Mouse (Mus musculus) midbrain, embryonic 13.5 days (tissue): ENCODE measurements around the gene Isoc2b. TPM values are rescaled to one million over a fixed set of nuclear protein-coding genes. Genes with fewer than 3 reads are reported as not detected.
A peak's percentile ranks its signal among the peaks of the same experiment; 100 is the strongest.
"Not testable (repeated sequence)": the region's sequence is repeated elsewhere in the genome, so short reads cannot be mapped to it uniquely, and the experiment has no call there.

Experiments
- ATAC-seq: fragments of 200-750 bp; cut with Nextera tagmentation; 2 replicates; pipeline ENCODE4 v1.8.0; 2017; ENCODE audit warnings: mild to moderate bottlenecking, moderate TSS enrichment, moderate library complexity
- H3K27ac ChIP-seq: fragments of 300-500 bp; sonication (generic); 2 replicates; pipeline ENCODE4 v1.5.1; 2015; ENCODE audit warnings: inconsistent platforms, mild to moderate bottlenecking, moderate library complexity
- H3K27me3 ChIP-seq: fragments of 300-500 bp; sonication (generic); 2 replicates; pipeline ENCODE4 v1.6.1; 2015; ENCODE audit warnings: mild to moderate bottlenecking, inconsistent platforms
- H3K36me3 ChIP-seq: fragments of 300-500 bp; sonication (generic); 2 replicates; pipeline ENCODE4 v1.6.1; 2015; ENCODE audit warnings: mild to moderate bottlenecking, inconsistent platforms
- H3K4me1 ChIP-seq: fragments of 300-500 bp; sonication (generic); replicated peaks from 2 replicates; pipeline ENCODE4 v1.6.1; 2015; ENCODE audit warnings: inconsistent platforms
- H3K4me2 ChIP-seq: fragments of 300-500 bp; sonication (generic); replicated peaks from 2 replicates; pipeline ENCODE4 v1.6.1; 2015; ENCODE audit warnings: moderate library complexity, mild to moderate bottlenecking, inconsistent platforms
- H3K4me3 ChIP-seq: fragments of 300-500 bp; sonication (generic); replicated peaks from 2 replicates; pipeline ENCODE4 v1.5.1; 2015; ENCODE audit warnings: mild to moderate bottlenecking, inconsistent platforms
- H3K9ac ChIP-seq: fragments of 300-500 bp; sonication (generic); replicated peaks from 2 replicates; pipeline ENCODE4 v1.6.1; 2015; ENCODE audit warnings: mild to moderate bottlenecking, inconsistent platforms
- H3K9me3 ChIP-seq: fragments of 300-500 bp; sonication (generic); 2 replicates; pipeline ENCODE4 v1.6.1; 2016; ENCODE audit warnings: mild to moderate bottlenecking, inconsistent platforms
- WGBS: fragments of 180-500 bp; shearing (Covaris S2); methylation state at CpG from one replicate; pipeline ENCODE4 v1.1.7; 2015; 5-methylcytosine and 5-hydroxymethylcytosine counted together
- polyA plus RNA-seq: library from polyadenylated mRNA; unstranded; fragments of >200 nt; fragmentation: Nextera tagmentation; extraction: Ambion mirVana; gene quantifications from 2 replicates; pipeline ENCODE4 v1.2.1, GENCODE M21; 2015

The Isoc2b gene
- polyA plus RNA-seq, 1 experiment from 2014 or later: 3.3 TPM

DNA sequence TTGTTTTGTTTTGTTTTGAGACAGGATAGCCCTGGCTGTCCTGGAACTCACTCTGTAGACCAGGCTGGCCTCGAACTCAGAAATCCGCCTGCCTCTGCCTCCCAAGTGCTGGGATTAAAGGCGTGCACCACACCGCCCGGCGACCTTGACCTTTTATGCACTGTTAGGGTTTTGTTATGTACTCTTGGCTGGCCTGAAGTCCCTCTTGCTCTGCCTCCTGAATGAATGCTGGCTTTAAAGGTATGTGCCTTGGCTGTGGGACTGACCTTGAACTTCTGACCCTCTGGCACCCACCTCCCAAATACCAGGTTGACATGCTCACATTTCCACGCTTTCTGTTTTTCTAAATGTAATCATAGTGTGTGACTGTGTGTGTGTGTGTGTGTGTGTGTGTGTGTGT lies 49.1 kb downstream of the Isoc2b start:
- ATAC-seq, H3K9me3 ChIP-seq, H3K27me3 ChIP-seq, H3K4me2 ChIP-seq, H3K36me3 ChIP-seq, H3K9ac ChIP-seq, H3K4me3 ChIP-seq, H3K4me1 ChIP-seq, H3K27ac ChIP-seq: not testable (repeated sequence)
- 91% methylated on average over 7 of the region's 7 CpGs for WGBS

DNA sequence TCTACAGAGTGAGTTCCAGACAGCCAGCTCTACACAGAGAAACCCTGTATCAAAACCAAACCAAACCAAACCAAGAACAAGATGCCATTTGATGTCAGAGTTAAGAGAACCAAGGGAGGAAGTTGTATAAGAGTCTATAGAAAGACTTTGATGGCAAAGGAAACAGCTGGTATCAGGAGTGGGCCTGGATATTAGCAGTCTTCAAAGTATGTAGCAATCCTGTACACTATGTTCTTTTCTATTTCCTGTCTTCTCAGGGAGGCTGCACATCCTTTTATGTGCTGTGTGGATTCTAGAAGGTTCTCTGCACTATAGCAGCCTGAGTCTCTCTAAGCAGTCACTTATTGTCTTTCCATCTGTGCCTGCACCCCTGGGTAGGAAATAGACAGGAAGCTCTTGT lies 53.5 kb downstream of the Isoc2b start:
- no peak overlapping the region for H3K4me2 ChIP-seq
- no peaks in the 10 kb centered on the region for H3K36me3 ChIP-seq
- no peak overlapping the region for H3K4me3 ChIP-seq
- no peaks in the 10 kb centered on the region for H3K9me3 ChIP-seq
- no peak for ATAC-seq
- no peak overlapping the region for H3K27ac ChIP-seq
- no peak overlapping the region for H3K9ac ChIP-seq
- H3K27me3 ChIP-seq: no peaks in the 10 kb centered on the region
- peaks cover 8% of the 10 kb centered on the region for H3K4me1 ChIP-seq

DNA sequence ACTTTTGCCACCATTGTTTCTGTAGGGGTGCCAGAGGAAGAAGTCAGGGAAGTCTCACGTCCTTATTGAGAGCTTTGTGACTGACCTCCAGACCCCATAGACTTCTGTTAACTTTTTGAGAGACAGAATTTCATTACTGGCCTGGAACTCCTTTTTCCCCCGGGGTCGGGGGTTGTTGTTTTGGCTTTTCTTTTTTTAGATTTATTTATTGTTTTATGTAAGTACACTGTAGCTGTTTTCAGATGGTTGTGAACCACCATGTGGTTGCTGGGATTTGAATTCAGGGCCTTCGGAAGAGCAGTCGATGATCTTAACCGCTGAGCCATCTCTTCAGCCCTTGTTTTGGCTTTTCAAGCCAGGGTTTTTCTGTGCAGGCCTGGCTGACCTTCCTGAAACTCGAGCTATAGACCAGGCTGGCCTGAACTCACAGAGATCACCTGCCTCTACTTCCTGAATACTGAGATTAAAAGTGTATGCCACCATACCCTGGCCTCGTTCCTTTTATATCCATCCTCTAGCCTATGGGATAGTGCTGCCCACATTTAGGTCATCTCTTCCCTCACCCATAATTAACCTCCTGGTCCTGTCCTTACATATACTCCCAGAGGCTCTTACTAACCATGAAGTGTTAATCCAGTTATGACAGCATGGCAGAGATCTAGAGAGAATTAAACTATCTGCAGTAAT lies 56.8 kb downstream of the Isoc2b start:
- H3K9ac ChIP-seq: peak overlapping the region; percentile 56
- H3K27me3 ChIP-seq: no peaks in the 10 kb centered on the region
- peaks cover 18% of the 10 kb centered on the region for H3K36me3 ChIP-seq
- peak overlapping the region; percentile 61 for H3K4me2 ChIP-seq
- H3K4me1 ChIP-seq: peaks cover 31% of the 10 kb centered on the region
- H3K27ac ChIP-seq: peak overlapping the region; percentile 68
- WGBS: 24% methylated on average over 8 of the region's 8 CpGs
- ATAC-seq: no peak
- H3K9me3 ChIP-seq: no peaks in the 10 kb centered on the region
- peak overlapping the region; percentile 79 for H3K4me3 ChIP-seq

DNA sequence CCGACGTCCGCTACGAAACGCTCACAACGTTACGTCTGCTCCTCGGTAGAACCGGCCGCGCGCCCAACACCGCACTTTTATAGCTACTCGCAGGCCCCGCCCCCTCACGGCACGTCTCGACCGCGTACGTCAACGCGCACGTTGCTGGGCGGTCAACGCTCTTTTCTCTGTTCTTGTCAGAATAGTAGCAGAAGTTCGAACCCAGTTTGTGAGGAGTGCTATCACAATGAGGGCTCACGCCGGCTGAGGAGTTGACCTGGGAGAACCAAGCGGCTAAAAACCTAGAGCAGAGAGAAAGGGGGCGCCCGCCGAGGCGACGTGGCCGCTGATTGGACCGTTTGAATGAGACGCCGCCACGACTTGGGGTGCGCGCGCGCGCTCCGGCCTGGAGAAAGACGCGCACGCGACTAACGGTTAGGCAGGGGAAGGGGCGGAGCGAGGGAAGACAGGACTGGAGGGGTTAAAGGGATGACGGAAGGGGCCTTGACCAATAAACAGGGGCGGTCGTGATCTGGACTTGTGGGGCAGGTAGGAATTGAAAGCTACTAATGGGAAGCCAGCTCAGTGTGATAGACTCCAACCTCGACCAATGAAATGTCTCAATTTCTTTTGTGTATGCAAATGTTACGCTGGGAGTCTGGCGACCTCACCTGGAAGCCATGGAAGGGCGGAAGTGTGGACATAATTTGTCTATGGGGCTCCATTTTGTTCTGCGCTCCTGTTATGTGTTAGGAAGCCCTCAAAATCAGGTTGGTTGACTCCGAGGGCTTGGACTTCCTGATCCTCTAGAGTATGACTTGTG lies 57.6 kb downstream of the Isoc2b start, which contains the start of gene Ube2s:
Ube2s (minus strand) TSS at position 288 of the 802 bp plus-strand sequence.
- Histone ChIP-seq H3K27ac (peak within 1 kb of the TSS; percentile 94), H3K4me1 (peaks cover 31% of the 10 kb centered on the region), H3K27me3 (no peaks in the 10 kb centered on the region), H3K4me3 (peak within 1 kb of the TSS; percentile 79), H3K36me3 (peaks cover 22% of the 10 kb centered on the region), H3K9ac (peak within 1 kb of the TSS; percentile 99), H3K4me2 (peak within 1 kb of the TSS; percentile 90), H3K9me3 (no peaks in the 10 kb centered on the region)
- under 1% methylated on average over 62 of the region's 62 CpGs for WGBS
- peak; percentile 99 for ATAC-seq

GRCm38 (mm10) chr7:4811842-4812302 lies 58.2 kb downstream of the Isoc2b start:
- H3K27ac ChIP-seq: peak overlapping the region; percentile 94
- WGBS: 0% methylated on average over 17 of the region's 36 CpGs
- peak overlapping the region; percentile 99 for H3K9ac ChIP-seq
- H3K9me3 ChIP-seq: no peaks in the 10 kb centered on the region
- H3K4me2 ChIP-seq: peak overlapping the region; percentile 90
- no peak; the same call in 1 of the 2 replicates for ATAC-seq
- H3K4me3 ChIP-seq: peak overlapping the region; percentile 79
- peaks cover 31% of the 10 kb centered on the region for H3K4me1 ChIP-seq
- peaks cover 28% of the 10 kb centered on the region for H3K36me3 ChIP-seq
- no peaks in the 10 kb centered on the region for H3K27me3 ChIP-seq

DNA sequence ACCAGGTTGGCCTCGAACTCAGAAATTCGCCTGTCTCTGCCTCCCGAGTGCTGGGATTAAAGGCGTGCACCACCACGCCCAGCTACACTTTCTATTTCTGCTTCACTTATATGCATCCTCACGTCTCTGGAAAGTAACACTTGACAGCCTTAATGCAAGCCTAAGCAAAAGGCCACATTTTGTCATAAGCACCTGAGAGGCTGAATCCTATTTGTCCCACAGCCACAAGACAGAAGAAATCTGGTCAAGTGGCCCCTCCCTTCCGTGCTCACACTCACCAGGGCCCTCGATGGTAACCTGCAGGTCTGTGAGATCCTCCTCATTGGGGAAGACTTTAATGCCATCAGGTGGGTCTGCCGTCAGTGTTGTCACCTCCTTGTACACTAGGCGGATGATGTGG lies 58.9 kb downstream of the Isoc2b start:
- ATAC-seq, H3K27ac ChIP-seq, H3K9me3 ChIP-seq, H3K27me3 ChIP-seq: not testable (repeated sequence)
- Histone ChIP-seq H3K4me2 (peak overlapping the region; percentile 90), H3K4me1 (peaks cover 31% of the 10 kb centered on the region), H3K9ac (peak overlapping the region; percentile 99), H3K4me3 (peak overlapping the region; percentile 79), H3K36me3 (peaks cover 32% of the 10 kb centered on the region)
- 43% methylated on average over 10 of the region's 10 CpGs for WGBS

- Histone ChIP-seq H3K4me3 (no peak overlapping the region), H3K27ac (no peak overlapping the region), H3K9me3 (no peaks in the 10 kb centered on the region), H3K4me1 (peaks cover 24% of the 10 kb centered on the region), H3K4me2 (no peak overlapping the region), H3K9ac (no peak overlapping the region), H3K27me3 (no peaks in the 10 kb centered on the region), H3K36me3 (peaks cover 38% of the 10 kb centered on the region)
- WGBS: 94% methylated on average over 7 of the region's 7 CpGs
- ATAC-seq: peak; percentile 11; the same call in 1 of the 2 replicates
These were observed 63.3 kb downstream of the Isoc2b start for GRCm38 (mm10) chr7:4806716-4807115.

GRCm38 (mm10) chr7:4802247-4802646 lies 67.8 kb downstream of the Isoc2b start:
- H3K4me3 ChIP-seq: no peak overlapping the region
- no peak overlapping the region for H3K9ac ChIP-seq
- H3K27me3 ChIP-seq: no peaks in the 10 kb centered on the region
- H3K9me3 ChIP-seq: no peaks in the 10 kb centered on the region
- no peaks in the 10 kb centered on the region for H3K4me1 ChIP-seq
- H3K27ac ChIP-seq: no peak overlapping the region
- H3K36me3 ChIP-seq: peaks cover 22% of the 10 kb centered on the region
- no peak overlapping the region for H3K4me2 ChIP-seq
- ATAC-seq: no peak

DNA sequence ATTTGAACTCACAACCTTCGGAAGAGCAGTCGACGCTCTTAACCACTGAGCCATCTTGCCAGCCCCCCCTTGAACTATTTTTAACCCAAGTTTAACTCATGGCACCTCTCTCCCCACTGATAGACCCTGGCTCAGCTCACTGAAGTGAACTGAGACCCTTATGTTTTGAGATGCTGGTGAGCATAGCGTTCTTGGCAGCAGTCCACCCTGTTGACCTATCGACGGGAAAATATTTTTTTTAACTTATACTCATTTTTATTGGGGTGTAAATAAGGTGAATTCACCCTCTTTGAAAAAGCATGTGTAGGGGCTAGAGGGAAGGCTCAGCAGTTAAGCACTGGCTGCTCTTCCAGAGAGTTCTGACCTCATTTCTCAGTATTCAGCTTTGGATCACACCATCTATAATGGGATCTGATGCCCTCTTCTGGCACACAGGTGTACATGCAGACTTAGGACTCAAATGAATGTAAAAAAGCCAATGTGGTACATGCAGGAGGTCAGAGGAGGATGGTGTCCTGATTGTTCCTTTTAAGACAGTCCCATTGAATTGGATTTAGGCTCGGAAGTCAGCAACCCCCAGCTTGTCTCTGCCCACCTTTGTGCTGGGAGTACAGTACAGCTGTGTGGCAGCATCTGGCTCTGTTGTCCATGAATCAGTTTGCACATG lies 74.2 kb downstream of the Isoc2b start:
- H3K27ac ChIP-seq: no peak overlapping the region; the same call in 1 of the 2 replicates

More for the DNA sequence above, 74.2 kb downstream of the Isoc2b start:
- no peak overlapping the region for H3K4me2 ChIP-seq
- WGBS: 76% methylated on average over 7 of the region's 7 CpGs
- no peak for ATAC-seq
- no peak overlapping the region for H3K9ac ChIP-seq
- no peaks in the 10 kb centered on the region for H3K9me3 ChIP-seq
- H3K36me3 ChIP-seq: peaks cover 41% of the 10 kb centered on the region
- no peak overlapping the region for H3K4me3 ChIP-seq
- no peaks in the 10 kb centered on the region for H3K27me3 ChIP-seq
- H3K4me1 ChIP-seq: peaks cover 13% of the 10 kb centered on the region

Other genes starting within 250 kb of the Isoc2b start
- 3.8 and 3.9 TPM in 2 replicates for gene Tmem86b, start 238.8 kb downstream of the Isoc2b start, polyA plus RNA-seq
- 9.2 and 11.4 TPM in 2 replicates for gene Ppp6r1, start 211.2 kb downstream of the Isoc2b start, polyA plus RNA-seq
- 122 and 123 TPM in 2 replicates for gene Hspbp1, start 185.2 kb downstream of the Isoc2b start, polyA plus RNA-seq
- 6.8 and 7.6 TPM in 2 replicates for gene Brsk1, start 179.7 kb downstream of the Isoc2b start, polyA plus RNA-seq
- 0.22 and 0.24 TPM in 2 replicates for gene Tmem150b, start 145.0 kb downstream of the Isoc2b start, polyA plus RNA-seq
- 90.0 and 92.5 TPM in 2 replicates for gene Kmt5c, start 130.1 kb downstream of the Isoc2b start, polyA plus RNA-seq
- gene Cox6b2, start 117.2 kb downstream of the Isoc2b start, polyA plus RNA-seq: 19.7 and 22.9 TPM in 2 replicates
- gene Fam71e2, start 99.0 kb downstream of the Isoc2b start, polyA plus RNA-seq: not detected in 2 replicates
- gene Il11, start 87.4 kb downstream of the Isoc2b start, polyA plus RNA-seq: 0.48 and 1.1 TPM in 2 replicates
- gene Tmem190, start 87.3 kb downstream of the Isoc2b start, polyA plus RNA-seq: 0.45 TPM in 1 of 2 replicates, not detected in the other
- 2.5 and 3.0 TPM in 2 replicates for gene Tmem238, start 80.6 kb downstream of the Isoc2b start, polyA plus RNA-seq
- 224 and 265 TPM in 2 replicates for gene Rpl28, start 77.4 kb downstream of the Isoc2b start, polyA plus RNA-seq
- gene Ube2s, start 57.7 kb downstream of the Isoc2b start, polyA plus RNA-seq: 281 and 301 TPM in 2 replicates
- 8.8 and 9.7 TPM in 2 replicates for gene Shisa7, start 25.6 kb downstream of the Isoc2b start, polyA plus RNA-seq
- gene Isoc2a, start 6.9 kb upstream of the Isoc2b start, polyA plus RNA-seq: 0.43 and 0.65 TPM in 2 replicates
- gene Gm36210, start 36.3 kb upstream of the Isoc2b start, polyA plus RNA-seq: 0.31 and 0.32 TPM in 2 replicates
- gene Zfp628, start 45.0 kb upstream of the Isoc2b start, polyA plus RNA-seq: 4.3 and 4.4 TPM in 2 replicates
- gene Nat14, start 51.8 kb upstream of the Isoc2b start, polyA plus RNA-seq: 29.5 and 31.1 TPM in 2 replicates
- 0.88 and 0.98 TPM in 2 replicates for gene Ssc5d, start 55.5 kb upstream of the Isoc2b start, polyA plus RNA-seq
- gene Sbk2, start 94.1 kb upstream of the Isoc2b start, polyA plus RNA-seq: 0.12 and 0.13 TPM in 2 replicates
- gene Sbk3, start 100.9 kb upstream of the Isoc2b start, polyA plus RNA-seq: 0.10 and 0.13 TPM in 2 replicates
- 65.2 and 68.4 TPM in 2 replicates for gene Zfp579, start 125.9 kb upstream of the Isoc2b start, polyA plus RNA-seq
- 8.6 and 8.9 TPM in 2 replicates for gene Zfp524, start 144.2 kb upstream of the Isoc2b start, polyA plus RNA-seq
- gene Fiz1, start 144.4 kb upstream of the Isoc2b start, polyA plus RNA-seq: 42.0 and 51.1 TPM in 2 replicates
- 0.89 and 1.3 TPM in 2 replicates for gene Gm44973, start 145.2 kb upstream of the Isoc2b start, polyA plus RNA-seq
- gene Zfp865, start 150.1 kb upstream of the Isoc2b start, polyA plus RNA-seq: 5.7 and 7.9 TPM in 2 replicates
- gene Ccdc106, start 150.3 kb upstream of the Isoc2b start, polyA plus RNA-seq: 25.8 and 30.1 TPM in 2 replicates
- gene 4632433K11Rik, start 163.9 kb upstream of the Isoc2b start, polyA plus RNA-seq: not detected in 2 replicates
- 10.5 and 11.2 TPM in 2 replicates for gene Zfp784, start 168.2 kb upstream of the Isoc2b start, polyA plus RNA-seq
- 70.1 and 72.8 TPM in 2 replicates for gene Zfp580, start 181.3 kb upstream of the Isoc2b start, polyA plus RNA-seq
- gene U2af2, start 191.9 kb upstream of the Isoc2b start, polyA plus RNA-seq: 121 and 128 TPM in 2 replicates
- gene Epn1, start 210.0 kb upstream of the Isoc2b start, polyA plus RNA-seq: 73.5 and 80.1 TPM in 2 replicates
- gene Rfpl4, start 246.7 kb upstream of the Isoc2b start, polyA plus RNA-seq: not detected in 2 replicates